Mouse (Mus musculus): ENCODE measurements around the gene Enox1. TPM values are rescaled to one million over a fixed set of nuclear protein-coding genes. Genes with fewer than 3 reads are reported as not detected.

Gene Enox1
- polyA plus RNA-seq, 1 experiment from 2014 or later: 19.6 TPM

DNA sequence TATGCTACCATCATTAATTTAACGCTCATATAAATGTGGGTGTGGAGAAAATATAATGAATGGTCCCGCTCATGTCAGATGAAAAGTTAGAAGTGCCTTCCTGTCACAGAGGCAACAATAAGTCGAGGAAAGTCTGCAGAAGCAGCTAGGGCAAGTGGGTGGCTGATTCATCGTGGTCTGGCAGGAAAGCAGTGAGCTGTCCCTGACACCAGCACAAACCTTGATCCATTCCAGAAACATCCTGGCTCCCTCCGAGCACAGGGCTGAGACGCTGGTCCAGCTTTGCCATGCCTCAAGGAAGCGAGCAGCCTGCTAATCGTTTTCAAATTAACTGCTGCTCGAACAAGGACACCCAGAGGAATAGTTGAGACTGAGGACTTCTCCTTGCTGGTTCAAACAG is 219.1 kb downstream of the Enox1 start:
- H3K36me3 ChIP-seq (ENCODE audit: control insufficient read depth, insufficient read depth, low read length): no peaks in the 10 kb centered on the region
- no peaks in the 10 kb centered on the region for H3K27me3 ChIP-seq (ENCODE audit: control insufficient read depth, insufficient read depth, low read length)
- no peaks in the 10 kb centered on the region for H3K9me3 ChIP-seq (ENCODE audit: control insufficient read depth, low read length)
- WGBS: 67% methylated on average over 9 of the region's 9 CpGs
- H3K4me1 ChIP-seq (ENCODE audit: control insufficient read depth, insufficient read depth, low read length): 0 out of 2 replicates have a peak, but pooled peaks cover 7% of the 10 kb centered on the region
- DNase-seq (ENCODE audit: low spot score) (no peak), ATAC-seq (ENCODE audit: insufficient read depth, low FRiP score, low TSS enrichment) (no peak)
- no peak overlapping the region for H3K4me3 ChIP-seq (ENCODE audit: low read depth, low read length)
- no peak overlapping the region for H3K9ac ChIP-seq (ENCODE audit: low read length)
- no peak overlapping the region for H3K27ac ChIP-seq (ENCODE audit: low read depth, low read length)
- H3K4me2 ChIP-seq (ENCODE audit: low read depth): no peak overlapping the region

DNA sequence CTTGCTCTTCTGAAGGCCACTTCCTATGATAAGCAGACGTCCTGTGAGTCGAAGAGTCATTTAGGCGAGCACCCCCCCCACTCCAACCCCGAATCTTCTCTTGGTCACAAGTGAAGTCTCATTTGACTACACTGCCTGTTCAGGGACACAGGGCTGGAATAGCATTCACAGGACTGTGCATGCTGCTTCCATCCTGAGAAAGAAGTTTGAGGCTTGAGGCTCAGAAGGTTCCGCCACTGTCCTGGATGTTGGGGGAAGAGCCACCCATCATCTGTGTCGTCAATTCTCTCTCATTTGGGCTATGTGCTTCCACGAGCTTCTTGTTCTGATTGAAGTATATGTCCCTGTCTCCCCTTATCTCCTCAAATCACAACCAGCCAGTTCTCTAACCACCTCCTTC is 220.2 kb downstream of the Enox1 start:
- Histone ChIP-seq H3K27ac (ENCODE audit: low read depth, low read length) (no peak overlapping the region), H3K27me3 (ENCODE audit: control insufficient read depth, insufficient read depth, low read length) (no peaks in the 10 kb centered on the region), H3K9me3 (ENCODE audit: control insufficient read depth, low read length) (no peaks in the 10 kb centered on the region), H3K4me2 (ENCODE audit: low read depth) (no peak overlapping the region), H3K36me3 (ENCODE audit: control insufficient read depth, insufficient read depth, low read length) (no peaks in the 10 kb centered on the region), H3K4me1 (ENCODE audit: control insufficient read depth, insufficient read depth, low read length) (peaks cover 7% of the 10 kb centered on the region; the same call in 1 of the 2 replicates), H3K4me3 (ENCODE audit: low read depth, low read length) (no peak overlapping the region), H3K9ac (ENCODE audit: low read length) (no peak overlapping the region)
- WGBS: 82% methylated on average over 7 of the region's 7 CpGs
- DNase-seq (ENCODE audit: low spot score) (no peak), ATAC-seq (ENCODE audit: insufficient read depth, low FRiP score, low TSS enrichment) (no peak)

DNA sequence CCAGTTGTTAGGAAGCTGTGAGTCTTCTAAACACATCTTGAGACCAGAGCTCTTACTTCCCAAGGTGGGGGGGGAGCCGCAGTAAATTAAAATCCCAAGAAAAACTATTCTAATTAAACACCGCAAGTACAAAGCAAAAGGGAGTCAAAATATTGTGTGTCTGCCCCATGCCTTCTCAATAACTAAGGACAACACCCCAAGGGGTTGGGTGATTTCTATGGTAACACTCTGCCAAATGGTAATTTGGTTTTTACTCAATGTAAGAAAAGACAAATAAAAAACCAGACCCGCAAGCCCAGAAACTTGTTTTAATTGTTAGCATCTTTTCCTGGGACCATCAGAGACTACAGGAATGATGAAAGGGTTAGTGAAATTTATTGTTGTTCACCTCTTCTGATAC is 220.9 kb downstream of the Enox1 start:
- H3K4me2 ChIP-seq (ENCODE audit: low read depth): no peak overlapping the region
- 65% methylated on average over 3 of the region's 3 CpGs for WGBS

DNA sequence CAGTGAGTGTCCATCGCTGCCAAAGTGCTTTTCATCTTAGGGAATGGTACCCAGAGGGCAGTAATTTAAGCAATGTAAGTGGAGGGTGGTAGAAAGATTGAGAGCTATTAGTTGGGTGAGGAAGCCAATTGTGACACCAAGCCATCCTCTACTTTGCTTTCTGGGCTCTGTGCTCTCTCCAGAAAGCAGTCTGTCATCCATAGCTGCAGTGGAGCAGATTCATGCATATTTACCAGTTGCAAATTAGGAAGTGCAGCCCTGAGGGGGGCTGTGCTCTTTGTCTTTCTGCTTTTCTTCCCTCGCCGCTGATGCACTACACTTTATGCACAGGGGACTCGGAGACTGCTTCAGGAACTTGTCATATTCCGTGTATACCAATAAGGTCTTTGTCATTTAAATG is 221.3 kb downstream of the Enox1 start:
- H3K9me3 ChIP-seq (ENCODE audit: control insufficient read depth, low read length): no peaks in the 10 kb centered on the region
- DNase-seq (ENCODE audit: low spot score) (peak; percentile 64), ATAC-seq (ENCODE audit: insufficient read depth, low FRiP score, low TSS enrichment) (peak; percentile 70)
- no peak overlapping the region for H3K4me3 ChIP-seq (ENCODE audit: low read depth, low read length)
- WGBS: 26% methylated on average over 5 of the region's 5 CpGs
- no peak overlapping the region; the same call in 1 of the 2 replicates for H3K27ac ChIP-seq (ENCODE audit: low read depth, low read length)
- no peaks in the 10 kb centered on the region for H3K27me3 ChIP-seq (ENCODE audit: control insufficient read depth, insufficient read depth, low read length)
- H3K4me1 ChIP-seq (ENCODE audit: control insufficient read depth, insufficient read depth, low read length): peaks cover 7% of the 10 kb centered on the region; the same call in 1 of the 2 replicates
- H3K9ac ChIP-seq (ENCODE audit: low read length): no peak overlapping the region
- H3K4me2 ChIP-seq (ENCODE audit: low read depth): no peak overlapping the region
- no peaks in the 10 kb centered on the region for H3K36me3 ChIP-seq (ENCODE audit: control insufficient read depth, insufficient read depth, low read length)

More for the DNA sequence above, 220.9 kb downstream of the Enox1 start:
- ATAC-seq (ENCODE audit: insufficient read depth, low FRiP score, low TSS enrichment) (no peak), DNase-seq (ENCODE audit: low spot score) (no peak)
- Histone ChIP-seq H3K27me3 (ENCODE audit: control insufficient read depth, insufficient read depth, low read length) (no peaks in the 10 kb centered on the region), H3K36me3 (ENCODE audit: control insufficient read depth, insufficient read depth, low read length) (no peaks in the 10 kb centered on the region), H3K9me3 (ENCODE audit: control insufficient read depth, low read length) (no peaks in the 10 kb centered on the region), H3K4me1 (ENCODE audit: control insufficient read depth, insufficient read depth, low read length) (peaks cover 7% of the 10 kb centered on the region; the same call in 1 of the 2 replicates), H3K27ac (ENCODE audit: low read depth, low read length) (no peak overlapping the region; the same call in 1 of the 2 replicates), H3K4me3 (ENCODE audit: low read depth, low read length) (no peak overlapping the region), H3K9ac (ENCODE audit: low read length) (no peak overlapping the region)

GRCm38 (mm10) chr14:77381532-77381931 is 225.0 kb downstream of the Enox1 start:
- ATAC-seq (ENCODE audit: insufficient read depth, low FRiP score, low TSS enrichment) (no peak), DNase-seq (ENCODE audit: low spot score) (no peak)
- Histone ChIP-seq H3K27me3 (ENCODE audit: control insufficient read depth, insufficient read depth, low read length) (no peaks in the 10 kb centered on the region), H3K27ac (ENCODE audit: low read depth, low read length) (no peak overlapping the region), H3K9me3 (ENCODE audit: control insufficient read depth, low read length) (no peaks in the 10 kb centered on the region), H3K4me3 (ENCODE audit: low read depth, low read length) (no peak overlapping the region), H3K9ac (ENCODE audit: low read length) (no peak overlapping the region), H3K4me1 (ENCODE audit: control insufficient read depth, insufficient read depth, low read length) (peaks cover 8% of the 10 kb centered on the region; the same call in 1 of the 2 replicates), H3K36me3 (ENCODE audit: control insufficient read depth, insufficient read depth, low read length) (no peaks in the 10 kb centered on the region), H3K4me2 (ENCODE audit: low read depth) (no peak overlapping the region)
- 18% methylated on average over 2 of the region's 2 CpGs for WGBS

GRCm38 (mm10) chr14:77385621-77386020 is 229.1 kb downstream of the Enox1 start:
- H3K27me3 ChIP-seq (ENCODE audit: control insufficient read depth, insufficient read depth, low read length): no peaks in the 10 kb centered on the region
- no peak overlapping the region for H3K9ac ChIP-seq (ENCODE audit: low read length)
- no peaks in the 10 kb centered on the region for H3K36me3 ChIP-seq (ENCODE audit: control insufficient read depth, insufficient read depth, low read length)
- no peak for ATAC-seq (ENCODE audit: insufficient read depth, low FRiP score, low TSS enrichment)
- no peak overlapping the region for H3K4me3 ChIP-seq (ENCODE audit: low read depth, low read length)
- DNase-seq (ENCODE audit: low spot score): no peak
- H3K27ac ChIP-seq (ENCODE audit: low read depth, low read length): no peak overlapping the region
- peaks cover 3% of the 10 kb centered on the region; the same call in 1 of the 2 replicates for H3K4me1 ChIP-seq (ENCODE audit: control insufficient read depth, insufficient read depth, low read length)
- H3K9me3 ChIP-seq (ENCODE audit: control insufficient read depth, low read length): no peaks in the 10 kb centered on the region
- H3K4me2 ChIP-seq (ENCODE audit: low read depth): no peak overlapping the region
- WGBS: 23% methylated on average over 9 of the region's 9 CpGs

DNA sequence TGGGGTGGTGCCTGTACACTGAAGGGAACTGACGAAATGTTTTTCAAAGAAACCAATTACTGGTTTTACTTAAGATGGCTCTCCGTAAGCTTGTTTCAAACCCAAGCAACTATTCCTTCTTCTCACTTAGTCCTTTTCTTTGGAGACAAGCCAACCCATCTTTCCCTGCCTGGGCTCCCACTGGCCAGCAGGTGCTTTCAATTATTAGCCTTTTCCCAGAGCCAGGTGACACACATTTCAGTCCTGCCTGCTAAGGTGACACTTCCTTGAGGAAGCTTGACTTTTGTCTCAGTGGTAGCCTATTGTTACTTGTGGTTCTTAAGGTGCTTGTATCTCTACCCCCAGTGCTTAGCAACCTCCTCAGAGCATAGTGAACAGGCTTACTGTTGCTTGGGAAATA is 231.3 kb downstream of the Enox1 start:
- no peak overlapping the region for H3K4me3 ChIP-seq (ENCODE audit: low read depth, low read length)
- no peaks in the 10 kb centered on the region for H3K36me3 ChIP-seq (ENCODE audit: control insufficient read depth, insufficient read depth, low read length)
- no peak overlapping the region for H3K9ac ChIP-seq (ENCODE audit: low read length)
- 89% methylated on average over 2 of the region's 2 CpGs for WGBS
- DNase-seq (ENCODE audit: low spot score) (no peak), ATAC-seq (ENCODE audit: insufficient read depth, low FRiP score, low TSS enrichment) (no peak)
- no peaks in the 10 kb centered on the region for H3K27me3 ChIP-seq (ENCODE audit: control insufficient read depth, insufficient read depth, low read length)
- H3K4me1 ChIP-seq (ENCODE audit: control insufficient read depth, insufficient read depth, low read length): 0 out of 2 replicates have a peak, but pooled peaks cover 3% of the 10 kb centered on the region
- H3K4me2 ChIP-seq (ENCODE audit: low read depth): no peak overlapping the region
- H3K9me3 ChIP-seq (ENCODE audit: control insufficient read depth, low read length): no peaks in the 10 kb centered on the region
- no peak overlapping the region for H3K27ac ChIP-seq (ENCODE audit: low read depth, low read length)

DNA sequence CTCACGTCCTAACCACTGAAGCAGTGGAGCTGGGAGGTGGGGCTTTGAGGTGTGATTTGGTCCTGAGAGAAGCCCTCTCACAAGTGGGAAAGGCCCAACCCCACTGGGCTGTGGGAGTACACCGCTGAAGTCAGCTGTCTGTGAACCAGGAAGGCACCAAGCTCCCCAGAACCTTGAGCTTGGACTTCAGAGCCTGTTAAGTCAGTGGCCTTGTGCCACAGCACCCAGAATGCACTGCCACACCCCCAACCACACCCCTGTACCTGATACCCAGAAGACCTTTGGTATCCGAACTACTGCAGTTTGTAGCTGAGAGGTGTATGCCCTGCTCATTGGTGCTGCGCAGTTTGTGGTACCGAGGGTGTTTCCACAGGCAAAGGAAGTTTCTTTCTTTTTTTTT is 232.7 kb downstream of the Enox1 start:
- Histone ChIP-seq H3K4me2 (ENCODE audit: low read depth) (no peak overlapping the region), H3K9me3 (ENCODE audit: control insufficient read depth, low read length) (no peaks in the 10 kb centered on the region), H3K36me3 (ENCODE audit: control insufficient read depth, insufficient read depth, low read length) (no peaks in the 10 kb centered on the region), H3K27me3 (ENCODE audit: control insufficient read depth, insufficient read depth, low read length) (no peaks in the 10 kb centered on the region), H3K27ac (ENCODE audit: low read depth, low read length) (no peak overlapping the region), H3K4me1 (ENCODE audit: control insufficient read depth, insufficient read depth, low read length) (0 out of 2 replicates have a peak, but pooled peaks cover 3% of the 10 kb centered on the region), H3K4me3 (ENCODE audit: low read depth, low read length) (no peak overlapping the region), H3K9ac (ENCODE audit: low read length) (no peak overlapping the region)
- WGBS: 83% methylated on average over 5 of the region's 5 CpGs
- no peak for ATAC-seq (ENCODE audit: insufficient read depth, low FRiP score, low TSS enrichment)
- no peak for DNase-seq (ENCODE audit: low spot score)

GRCm38 (mm10) chr14:77392476-77392875 is 235.9 kb downstream of the Enox1 start:
- Histone ChIP-seq H3K4me3 (ENCODE audit: low read depth, low read length) (no peak overlapping the region), H3K36me3 (ENCODE audit: control insufficient read depth, insufficient read depth, low read length) (no peaks in the 10 kb centered on the region), H3K4me2 (ENCODE audit: low read depth) (no peak overlapping the region), H3K4me1 (ENCODE audit: control insufficient read depth, insufficient read depth, low read length) (no peaks in the 10 kb centered on the region), H3K9ac (ENCODE audit: low read length) (no peak overlapping the region), H3K9me3 (ENCODE audit: control insufficient read depth, low read length) (no peaks in the 10 kb centered on the region), H3K27ac (ENCODE audit: low read depth, low read length) (no peak overlapping the region), H3K27me3 (ENCODE audit: control insufficient read depth, insufficient read depth, low read length) (no peaks in the 10 kb centered on the region)
- no peak for ATAC-seq (ENCODE audit: insufficient read depth, low FRiP score, low TSS enrichment)
- WGBS: 74% methylated on average over 1 of the region's 1 CpGs
- DNase-seq (ENCODE audit: low spot score): no peak
